Mouse (Mus musculus): ENCODE data around the gene Gm3404.
A peak's percentile ranks its signal among the peaks of the same experiment; 100 is the strongest.
"Not testable (repeated sequence)": the region's sequence is repeated elsewhere in the genome, so short reads cannot be mapped to it uniquely, and the experiment has no call there.

Gene Gm3404

DNA sequence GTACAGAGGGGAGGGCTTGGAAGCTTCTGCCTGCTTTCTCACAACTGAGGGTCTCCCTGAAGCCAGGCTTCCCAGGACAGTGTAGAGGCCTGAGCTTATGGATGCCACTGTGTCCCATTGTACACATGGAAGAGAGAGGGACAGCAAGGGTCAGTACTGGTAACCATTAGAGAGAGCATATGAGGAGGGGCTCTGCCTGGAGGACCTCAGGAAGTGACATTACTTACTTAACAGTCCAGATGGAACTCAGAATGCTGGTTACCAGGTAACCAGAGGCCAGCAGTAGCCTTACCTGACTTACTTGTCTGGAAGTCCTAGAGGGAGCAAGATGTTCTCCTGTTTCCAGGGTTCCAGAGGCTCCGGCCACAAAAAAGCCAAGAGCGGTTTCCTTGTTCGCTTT, at the start of gene Gm3404:
Gene Gm3404, plus strand, starts transcription at position 301 of the 400 bp plus-strand sequence.
- not testable (repeated sequence) for DNase-seq

DNA sequence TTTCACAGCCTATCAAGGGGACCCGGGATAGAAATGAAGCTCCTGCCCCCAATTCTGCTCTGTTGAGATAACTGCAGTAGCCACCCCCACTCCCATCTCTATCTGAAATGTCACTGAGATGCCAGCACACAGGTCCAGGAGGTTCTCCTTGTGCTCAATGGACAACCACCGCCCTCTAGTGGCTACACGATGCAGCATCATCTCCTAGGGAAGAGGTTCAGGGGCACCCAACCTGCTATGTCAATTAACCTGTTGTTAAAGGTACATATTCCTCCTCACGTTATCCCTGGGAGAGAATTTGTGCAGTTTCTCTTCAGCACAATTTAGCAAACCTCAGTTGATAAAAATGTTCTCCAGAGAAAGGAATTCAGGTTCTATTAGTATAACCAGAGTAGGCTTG, 46.0 kb upstream of the Gm3404 start:
- DNase-seq, result peak in 1 of 2 experiments; percentile 49

DNA sequence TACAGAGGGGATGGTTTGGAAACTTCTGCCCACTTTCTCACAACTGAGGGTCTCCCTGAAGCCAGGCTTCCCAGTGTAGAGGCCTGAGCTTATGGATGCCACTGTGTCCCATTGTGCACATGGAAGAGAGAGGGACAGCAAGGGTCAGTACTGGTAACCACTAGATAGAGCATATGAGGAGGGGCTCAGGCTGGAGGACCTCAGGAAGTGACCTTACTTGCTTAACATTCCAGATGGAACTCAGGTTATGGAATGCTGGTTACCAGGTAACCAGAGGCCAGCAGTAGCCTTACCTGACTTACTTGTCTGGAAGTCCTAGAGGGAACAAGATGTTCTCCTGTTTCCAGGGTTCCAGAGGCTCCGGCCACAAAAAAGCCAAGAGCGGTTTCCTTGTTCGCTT, 43.9 kb upstream of the Gm3404 start, which contains the start of gene Gm6408:
Gene Gm6408, plus strand, starts transcription at position 301 of the 400 bp plus-strand sequence.
- DNase-seq, result not testable (repeated sequence)

DNA sequence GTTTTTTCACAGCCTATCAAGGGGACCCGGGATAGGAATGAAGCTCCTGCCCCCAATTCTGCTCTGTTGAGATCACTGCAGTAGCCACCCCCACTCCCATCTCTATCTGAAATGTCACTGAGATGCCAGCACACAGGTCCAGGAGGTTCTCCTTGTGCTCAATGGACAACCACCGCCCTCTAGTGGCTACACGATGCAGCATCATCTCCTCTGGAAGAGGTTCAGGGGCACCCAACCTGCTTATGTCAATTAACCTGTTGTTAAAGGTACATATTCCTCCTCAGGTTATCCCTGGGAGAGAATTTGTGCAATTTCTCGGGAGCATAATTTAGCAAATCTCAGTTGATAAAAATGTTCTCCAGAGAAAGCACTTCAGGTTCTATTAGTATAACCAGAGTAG, 36.6 kb upstream of the Gm3404 start:
- DNase-seq, result peak in 1 of 2 experiments; percentile 51

DNA sequence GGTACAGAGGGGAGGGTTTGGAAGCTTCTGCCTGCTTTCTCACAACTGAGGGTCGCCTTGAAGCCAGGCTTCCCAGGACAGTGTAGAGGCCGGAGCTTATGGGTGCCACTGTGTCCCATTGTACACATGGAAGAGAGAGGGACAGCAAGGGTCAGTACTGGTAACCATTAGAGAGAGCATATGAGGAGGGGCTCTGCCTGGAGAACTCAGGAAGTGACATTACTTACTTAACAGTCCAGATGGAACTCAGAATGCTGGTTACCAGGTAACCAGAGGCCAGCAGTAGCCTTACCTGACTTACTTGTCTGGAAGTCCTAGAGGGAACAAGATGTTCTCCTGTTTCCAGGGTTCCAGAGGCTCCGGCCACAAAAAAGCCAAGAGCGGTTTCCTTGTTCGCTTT, 34.5 kb upstream of the Gm3404 start, which contains the start of gene Gm6370:
Gene Gm6370, plus strand, starts transcription at position 301 of the 400 bp plus-strand sequence.
- DNase-seq, result not testable (repeated sequence)

DNA sequence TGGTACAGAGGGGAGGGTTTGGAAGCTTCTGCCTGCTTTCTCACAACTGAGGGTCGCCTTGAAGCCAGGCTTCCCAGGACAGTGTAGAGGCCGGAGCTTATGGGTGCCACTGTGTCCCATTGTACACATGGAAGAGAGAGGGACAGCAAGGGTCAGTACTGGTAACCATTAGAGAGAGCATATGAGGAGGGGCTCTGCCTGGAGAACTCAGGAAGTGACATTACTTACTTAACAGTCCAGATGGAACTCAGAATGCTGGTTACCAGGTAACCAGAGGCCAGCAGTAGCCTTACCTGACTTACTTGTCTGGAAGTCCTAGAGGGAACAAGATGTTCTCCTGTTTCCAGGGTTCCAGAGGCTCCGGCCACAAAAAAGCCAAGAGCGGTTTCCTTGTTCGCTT, 23.5 kb upstream of the Gm3404 start, which contains the start of gene 4930449I24Rik:
Gene 4930449I24Rik, plus strand, starts transcription at position 301 of the 400 bp plus-strand sequence.
- DNase-seq, result not testable (repeated sequence)

DNA sequence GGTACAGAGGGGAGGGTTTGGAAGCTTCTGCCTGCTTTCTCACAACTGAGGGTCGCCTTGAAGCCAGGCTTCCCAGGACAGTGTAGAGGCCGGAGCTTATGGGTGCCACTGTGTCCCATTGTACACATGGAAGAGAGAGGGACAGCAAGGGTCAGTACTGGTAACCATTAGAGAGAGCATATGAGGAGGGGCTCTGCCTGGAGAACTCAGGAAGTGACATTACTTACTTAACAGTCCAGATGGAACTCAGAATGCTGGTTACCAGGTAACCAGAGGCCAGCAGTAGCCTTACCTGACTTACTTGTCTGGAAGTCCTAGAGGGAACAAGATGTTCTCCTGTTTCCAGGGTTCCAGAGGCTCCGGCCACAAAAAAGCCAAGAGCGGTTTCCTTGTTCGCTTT, 11.8 kb upstream of the Gm3404 start, which contains the start of gene Gm3402:
Gene Gm3402, plus strand, starts transcription at position 301 of the 400 bp plus-strand sequence.
- not testable (repeated sequence) for DNase-seq

DNA sequence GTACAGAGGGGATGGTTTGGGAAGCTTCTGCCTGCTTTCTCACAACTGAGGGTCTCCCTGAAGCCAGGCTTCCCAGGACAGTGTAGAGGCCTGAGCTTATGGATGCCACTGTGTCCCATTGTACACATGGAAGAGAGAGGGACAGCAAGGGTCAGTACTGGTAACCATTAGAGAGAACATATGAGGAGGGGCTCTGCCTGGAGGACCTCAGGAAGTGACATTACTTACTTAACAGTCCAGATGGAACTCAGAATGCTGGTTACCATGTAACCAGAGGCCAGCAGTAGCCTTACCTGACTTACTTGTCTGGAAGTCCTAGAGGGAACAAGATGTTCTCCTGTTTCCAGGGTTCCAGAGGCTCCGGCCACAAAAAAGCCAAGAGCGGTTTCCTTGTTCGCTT, 11.7 kb downstream of the Gm3404 start, which contains the start of gene Gm3409:
Gene Gm3409, plus strand, starts transcription at position 301 of the 400 bp plus-strand sequence.
- DNase-seq, result not testable (repeated sequence)

DNA sequence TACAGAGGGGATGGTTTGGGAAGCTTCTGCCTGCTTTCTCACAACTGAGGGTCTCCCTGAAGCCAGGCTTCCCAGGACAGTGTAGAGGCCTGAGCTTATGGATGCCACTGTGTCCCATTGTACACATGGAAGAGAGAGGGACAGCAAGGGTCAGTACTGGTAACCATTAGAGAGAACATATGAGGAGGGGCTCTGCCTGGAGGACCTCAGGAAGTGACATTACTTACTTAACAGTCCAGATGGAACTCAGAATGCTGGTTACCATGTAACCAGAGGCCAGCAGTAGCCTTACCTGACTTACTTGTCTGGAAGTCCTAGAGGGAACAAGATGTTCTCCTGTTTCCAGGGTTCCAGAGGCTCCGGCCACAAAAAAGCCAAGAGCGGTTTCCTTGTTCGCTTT, 30.2 kb downstream of the Gm3404 start, which contains the start of gene Gm3415:
Gene Gm3415, plus strand, starts transcription at position 301 of the 400 bp plus-strand sequence.
- not testable (repeated sequence) for DNase-seq

DNA sequence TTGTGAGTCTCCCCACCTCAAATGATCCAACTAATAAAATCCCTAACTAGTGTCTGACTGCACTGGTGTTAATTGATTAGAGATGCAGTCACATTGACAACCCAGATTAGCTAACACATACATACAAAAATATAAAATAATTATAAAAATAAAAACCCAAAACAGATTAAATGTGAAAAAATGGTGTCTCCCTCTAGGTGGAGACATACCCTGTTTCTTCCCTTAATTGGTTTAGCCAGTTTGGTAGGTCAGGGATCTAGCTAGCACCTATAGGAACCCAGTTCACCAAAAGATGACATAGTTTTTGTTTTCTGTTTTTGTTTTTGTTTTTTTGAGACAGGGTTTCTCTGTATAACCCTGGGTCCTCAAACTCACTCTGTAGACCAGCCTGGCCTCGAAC, 38.7 kb downstream of the Gm3404 start:
- DNase-seq, result no peak

DNA sequence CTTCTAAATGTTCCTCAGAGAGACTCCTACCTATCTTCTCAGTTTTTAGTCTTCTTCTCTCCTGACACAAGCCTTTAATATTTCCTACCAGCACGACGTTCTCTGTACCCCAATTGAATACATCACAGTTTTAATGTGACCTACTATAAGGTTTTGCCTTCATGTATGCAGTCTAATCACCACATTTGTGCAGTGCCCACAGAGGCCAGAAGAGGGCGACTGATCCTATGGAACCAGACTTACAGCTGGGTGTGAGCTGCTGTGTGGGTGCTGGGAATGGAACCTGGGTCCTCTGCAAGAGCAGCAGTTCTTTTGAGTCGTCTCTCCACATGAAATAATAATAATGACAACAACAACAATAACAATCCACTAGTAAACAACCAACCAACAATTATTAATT, 41.5 kb downstream of the Gm3404 start:
- no peak for DNase-seq

DNA sequence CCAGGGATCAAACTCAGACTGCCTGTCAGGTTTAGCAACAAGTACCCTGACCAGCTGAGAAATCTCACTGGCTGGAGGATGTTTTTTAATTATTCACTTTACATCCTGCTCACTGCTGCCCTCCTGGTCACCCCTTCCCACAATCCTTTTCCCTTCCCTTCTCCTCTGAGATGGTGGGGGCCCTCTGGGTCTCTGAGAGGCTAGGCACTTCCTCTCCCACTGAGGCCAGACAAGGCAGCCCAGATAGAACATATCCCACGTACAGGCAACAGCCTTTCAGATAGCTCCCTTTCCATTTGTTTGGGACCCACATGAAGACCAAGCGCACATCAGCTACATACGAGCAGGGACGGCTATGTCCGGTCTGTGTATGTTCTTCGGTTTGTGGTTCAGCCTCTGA, 44.6 kb downstream of the Gm3404 start:
- DNase-seq, result not testable (repeated sequence)

DNA sequence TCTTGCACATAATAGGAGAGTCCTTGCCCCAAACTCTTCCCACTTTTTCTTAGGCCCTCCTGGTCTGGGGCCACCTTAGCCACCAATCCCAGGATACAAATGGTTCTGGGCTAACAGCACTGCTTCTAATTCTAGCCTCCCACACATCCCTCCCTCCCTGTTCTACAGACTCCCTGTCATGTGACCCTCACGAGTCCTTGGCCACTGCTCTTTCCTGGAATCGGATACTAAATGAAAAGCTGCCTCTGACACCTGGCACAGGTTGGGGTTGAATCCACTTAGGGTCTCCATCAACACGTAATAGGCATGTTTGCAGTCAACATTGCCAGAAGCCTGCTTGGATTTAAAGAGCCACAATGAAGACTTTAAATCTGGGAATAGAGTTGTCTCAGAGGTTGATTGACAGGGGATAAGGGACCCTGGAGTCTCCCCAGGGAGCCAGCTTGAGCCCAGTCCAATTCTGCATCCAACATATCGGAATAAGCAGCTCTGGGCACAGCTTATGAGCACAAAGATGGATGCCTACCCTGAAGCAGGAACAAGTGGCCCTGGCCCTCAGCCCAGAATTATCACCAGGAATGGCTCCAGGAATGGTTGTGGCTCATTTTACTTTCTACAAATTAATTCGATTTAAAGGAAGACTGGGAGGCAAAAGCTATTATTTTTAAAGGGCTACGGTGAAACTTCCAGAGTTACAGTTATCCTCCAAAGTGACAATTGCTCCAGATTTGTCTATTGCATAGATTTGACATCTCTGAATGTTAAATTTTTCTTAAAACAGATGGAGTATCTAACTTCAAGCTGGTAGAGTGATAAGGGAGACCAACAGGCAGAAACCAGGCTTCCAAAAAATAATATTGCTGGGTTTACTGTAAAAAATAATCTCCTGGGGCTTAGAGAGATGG, 46.5 kb downstream of the Gm3404 start:
- not testable (repeated sequence) for DNase-seq

DNA sequence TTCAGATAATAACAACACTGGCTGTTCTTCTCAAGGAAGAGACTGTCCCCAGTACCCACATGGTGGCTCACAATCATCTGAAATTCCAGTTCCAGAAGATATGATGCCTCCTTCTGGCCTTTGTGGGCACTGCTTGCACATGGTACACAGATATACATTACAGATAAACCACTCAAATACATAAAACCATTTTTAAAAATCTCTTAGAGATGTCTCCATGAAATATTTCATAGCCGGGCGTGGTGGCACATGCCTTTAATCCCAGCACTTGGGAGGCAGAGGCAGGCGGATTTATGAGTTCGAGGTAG, 47.1 kb downstream of the Gm3404 start:
- not testable (repeated sequence) for DNase-seq

DNA sequence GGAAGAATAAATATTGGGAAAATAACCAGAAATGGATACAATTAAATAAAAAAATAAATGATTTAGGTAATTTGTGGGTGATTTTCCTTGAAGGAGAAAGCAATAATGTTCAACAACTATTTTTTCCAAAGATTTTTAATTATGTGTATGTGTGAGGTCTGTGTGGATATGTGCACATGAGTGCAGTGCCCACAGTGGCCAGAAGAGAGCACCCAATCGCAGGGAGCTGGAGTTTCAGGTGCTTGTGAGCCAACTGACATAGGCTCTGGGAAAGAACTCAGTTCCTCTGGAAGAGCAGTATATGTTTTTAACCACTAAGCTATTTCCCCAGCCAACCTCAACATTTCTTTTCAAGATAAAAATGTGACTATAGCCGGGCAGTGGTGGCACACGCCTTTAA, 51.1 kb downstream of the Gm3404 start:
- no peak for DNase-seq
